Mouse (Mus musculus): Measurements from ENCODE around the gene Abhd8. TPM values are rescaled to one million over a fixed set of nuclear protein-coding genes. Genes with fewer than 3 reads are reported as not detected.

The Abhd8 gene
- total RNA-seq, 2 experiments from 2014 or later, result 23.8 to 26.6 TPM

DNA sequence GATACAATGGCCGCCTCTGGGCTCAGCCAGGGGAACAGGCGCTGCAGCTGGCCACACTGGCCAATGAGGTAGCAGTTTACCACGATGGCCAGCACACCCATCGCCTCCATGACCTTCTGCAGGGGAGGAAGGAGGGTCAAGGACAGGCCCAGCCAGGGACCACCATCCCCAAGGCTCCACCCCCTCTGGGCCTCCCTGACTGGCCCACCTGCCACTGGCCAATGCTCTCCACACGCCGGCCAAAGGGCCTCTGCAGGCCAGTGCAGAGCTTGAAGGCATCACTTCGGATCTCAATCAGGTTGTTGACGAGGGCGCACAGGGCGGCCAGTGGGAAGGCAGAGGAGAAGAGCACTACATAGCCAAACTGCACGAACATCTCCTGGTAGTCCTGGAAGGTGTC is 15.5 kb upstream of the Abhd8 start:
- no peak for DNase-seq

DNA sequence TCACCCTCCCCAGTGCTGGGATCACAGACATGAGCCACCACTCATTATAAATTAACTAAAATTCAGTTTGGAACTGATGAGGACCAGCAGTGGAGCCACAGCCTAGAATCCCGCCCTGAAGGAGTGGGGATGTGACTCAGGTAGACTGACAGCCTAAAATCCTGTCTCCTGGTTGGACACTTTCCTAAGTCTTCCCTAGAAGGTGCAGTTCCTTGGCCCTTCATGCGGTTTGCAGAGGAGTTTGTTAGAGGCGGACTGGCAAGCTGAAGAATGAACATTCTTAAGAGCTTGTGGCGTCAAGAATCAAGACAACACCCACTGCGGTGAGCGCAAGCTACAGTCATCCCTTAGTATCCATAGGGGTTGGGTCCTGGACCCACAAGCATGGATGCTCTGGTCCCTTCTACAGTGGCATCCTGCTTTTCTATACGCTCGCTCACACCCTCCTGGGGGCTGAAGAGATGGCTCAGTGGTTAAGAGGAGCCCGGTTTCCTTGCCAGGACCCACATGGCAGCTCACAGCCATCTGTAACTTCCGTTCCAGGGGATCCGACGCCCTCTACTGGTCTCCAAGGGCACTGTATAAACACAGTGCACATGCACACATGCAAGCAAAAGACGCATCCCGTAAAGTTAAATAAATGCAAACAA is 13.9 kb upstream of the Abhd8 start:
- no peak for DNase-seq

DNA sequence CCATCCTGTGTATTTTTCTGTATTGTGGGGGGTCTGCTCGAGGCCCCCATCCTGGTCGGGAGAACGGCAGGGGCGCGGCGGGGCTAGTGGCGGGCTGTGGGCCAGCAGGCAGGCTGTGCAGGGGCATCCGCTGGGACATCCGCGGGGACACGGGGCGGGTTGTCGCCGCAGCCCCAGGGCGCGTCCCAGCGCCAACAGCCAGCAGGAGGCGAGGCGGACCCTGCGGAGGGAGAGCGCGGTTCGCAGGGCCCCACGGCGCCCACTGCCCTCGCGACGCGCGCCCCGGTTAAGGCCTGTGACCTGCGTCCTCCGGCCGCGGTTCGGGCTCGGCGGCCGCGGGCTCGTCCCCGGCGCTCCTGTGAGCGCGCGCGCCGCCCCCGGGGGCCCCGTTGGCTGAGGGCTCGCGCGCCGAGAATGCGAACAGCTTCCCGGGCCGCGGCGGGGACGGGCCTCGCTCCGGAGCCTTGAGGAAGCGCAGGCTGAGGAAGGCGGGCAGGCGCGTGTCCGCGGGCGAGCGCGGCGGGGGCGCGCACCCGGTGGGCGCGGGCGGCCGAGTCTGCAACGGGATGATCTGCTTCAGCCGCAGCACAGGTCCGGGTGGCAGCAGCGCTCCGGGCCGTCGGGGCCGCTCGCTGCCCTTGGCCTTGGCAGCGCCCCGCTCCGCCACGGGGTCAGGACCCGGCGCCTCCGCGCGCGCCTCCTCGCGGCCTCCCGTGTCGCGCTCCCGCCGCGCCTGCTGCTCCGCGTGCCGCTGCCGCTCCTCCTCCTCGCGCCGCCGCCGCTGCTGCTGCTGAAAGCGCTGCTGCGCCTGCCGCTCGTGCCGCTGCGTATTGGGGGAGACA is 12.9 kb upstream of the Abhd8 start:
- DNase-seq, result peak; percentile 84 to 89

DNA sequence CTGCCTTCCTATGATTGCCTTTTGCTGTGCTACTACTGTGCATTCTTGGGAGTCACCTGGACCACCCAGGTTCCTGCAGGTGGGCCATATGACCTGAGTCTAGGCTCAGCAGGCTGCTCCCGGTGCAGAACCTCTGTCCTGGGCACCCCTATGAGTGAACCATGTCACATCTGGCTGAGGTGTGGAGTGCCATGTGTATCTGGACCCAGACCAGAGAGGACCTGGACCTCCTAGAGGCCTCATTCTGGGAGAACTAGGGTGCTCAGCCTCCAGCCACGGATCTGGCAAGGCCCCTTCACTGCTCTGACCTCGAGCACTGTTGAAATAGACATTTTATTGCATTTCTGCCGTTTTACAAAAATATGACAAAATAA is 12.2 kb upstream of the Abhd8 start:
- no peak for DNase-seq

DNA sequence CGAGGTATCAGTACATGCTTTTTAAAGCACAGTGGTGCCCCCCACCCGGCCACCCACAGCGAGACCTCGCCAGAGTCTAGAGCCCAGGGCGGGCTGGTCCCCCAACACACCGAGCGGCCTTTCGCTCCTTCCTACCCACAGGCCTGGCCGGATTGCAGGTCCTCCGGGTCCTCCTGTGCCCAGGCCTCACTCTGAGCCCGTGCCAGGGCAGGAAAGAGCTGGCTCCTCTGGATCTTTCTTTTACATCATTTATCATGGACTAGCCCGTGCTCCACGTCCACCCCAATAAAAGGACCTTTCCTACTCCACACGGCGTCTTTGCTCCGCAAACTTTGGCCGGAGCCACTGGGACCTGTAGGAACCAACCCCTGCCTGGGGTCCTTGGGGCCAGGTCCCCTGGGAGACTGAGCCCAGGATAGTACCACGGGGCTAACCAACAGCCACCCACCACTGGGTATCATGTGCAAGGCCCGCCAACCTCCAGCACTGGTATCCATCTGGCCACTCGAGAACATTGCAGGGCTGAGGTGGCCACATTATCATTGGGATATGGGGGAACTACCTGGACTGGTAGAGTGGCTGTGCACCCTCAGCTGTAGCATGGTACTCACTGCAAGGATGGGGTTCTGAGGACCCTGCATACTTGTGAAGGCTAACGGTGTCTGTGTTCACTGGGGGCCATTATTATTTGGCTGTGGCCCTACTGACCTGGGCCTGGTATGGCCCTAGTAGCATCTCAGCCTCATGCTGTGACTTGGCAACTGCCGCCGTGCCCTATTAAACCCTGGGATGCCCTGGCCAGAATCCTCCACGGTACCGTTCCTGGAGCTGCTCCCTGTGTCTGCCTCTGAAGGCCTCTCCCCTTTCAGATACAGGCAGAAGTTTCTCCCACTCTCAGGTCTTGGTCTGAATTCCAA is 11.6 kb upstream of the Abhd8 start:
- no peak for DNase-seq

DNA sequence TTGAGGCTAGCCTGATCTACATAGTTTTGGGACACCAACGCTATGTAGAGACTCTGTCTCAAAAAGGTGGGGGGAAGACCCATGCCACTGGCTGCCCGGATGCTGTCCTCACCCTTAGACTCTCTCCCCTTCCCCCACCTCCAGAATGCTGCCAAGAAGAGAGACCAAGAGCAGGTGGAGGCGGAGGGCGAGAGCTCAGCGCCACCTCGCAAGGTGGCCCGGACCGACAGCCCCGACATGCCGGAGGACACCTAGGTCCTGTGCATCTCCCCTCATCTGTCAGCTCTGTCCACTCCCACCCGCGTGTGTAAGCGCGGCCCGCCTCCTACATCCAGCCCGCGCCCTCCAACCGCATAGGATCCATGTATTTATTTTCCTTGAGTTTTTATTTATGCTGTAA is 10.9 kb upstream of the Abhd8 start:
- DNase-seq, result no peak

DNA sequence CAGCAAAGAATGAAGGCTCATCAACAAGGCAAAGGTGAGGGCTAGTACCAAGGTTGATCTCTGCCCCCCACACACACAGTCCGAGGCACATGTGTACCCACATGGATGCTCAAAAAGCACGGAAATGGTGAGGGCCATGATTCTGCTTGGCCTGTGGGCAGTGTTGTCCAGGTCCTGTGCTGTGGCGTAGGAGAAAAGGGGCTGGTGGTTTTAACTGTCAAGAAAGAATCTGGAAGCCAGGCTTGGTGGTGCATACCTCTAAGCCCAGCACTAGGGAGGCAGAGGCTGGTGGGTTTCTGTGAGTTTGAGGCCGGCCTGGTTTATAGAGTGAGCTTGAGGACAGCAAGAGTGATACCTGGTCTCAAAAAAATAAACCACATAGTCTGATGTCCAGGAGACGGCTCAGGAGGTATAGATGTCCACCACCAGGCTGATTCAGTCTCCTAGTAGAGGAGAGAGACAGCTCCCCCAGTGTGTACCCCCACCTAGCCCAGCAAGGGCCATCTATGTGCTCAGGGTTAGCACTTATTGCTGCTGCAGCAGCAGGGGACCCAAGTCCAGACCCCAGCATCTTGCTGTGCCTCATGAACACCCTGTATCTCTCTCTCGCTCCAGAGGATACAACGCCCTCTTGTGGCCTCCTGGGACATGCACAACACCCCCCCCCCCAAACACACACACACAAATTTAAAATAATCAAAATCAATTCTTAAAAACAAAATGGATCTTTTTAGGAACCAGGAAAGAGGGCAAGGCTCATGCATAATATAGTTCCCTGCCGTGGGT is 9.3 kb upstream of the Abhd8 start:
- DNase-seq, result no peak

DNA sequence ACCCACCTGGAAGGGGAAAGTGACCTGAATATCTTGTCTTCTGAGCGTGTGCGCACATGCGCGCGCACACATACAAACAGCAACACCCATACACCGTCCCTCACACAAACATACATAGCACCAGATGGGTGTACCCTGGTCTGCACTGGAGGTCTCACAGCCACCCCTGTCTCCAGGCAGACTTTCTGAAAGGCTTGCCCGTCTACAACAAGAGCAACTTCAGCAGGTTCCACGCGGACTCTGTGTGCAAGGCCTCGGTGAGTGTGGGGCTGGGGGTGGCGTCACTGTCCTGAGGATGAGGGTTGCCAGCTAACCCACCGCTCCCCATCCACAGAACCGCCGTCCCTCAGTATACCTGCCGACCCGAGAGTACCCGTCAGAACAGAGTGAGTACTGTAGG is 8.4 kb upstream of the Abhd8 start:
- no peak for DNase-seq

DNA sequence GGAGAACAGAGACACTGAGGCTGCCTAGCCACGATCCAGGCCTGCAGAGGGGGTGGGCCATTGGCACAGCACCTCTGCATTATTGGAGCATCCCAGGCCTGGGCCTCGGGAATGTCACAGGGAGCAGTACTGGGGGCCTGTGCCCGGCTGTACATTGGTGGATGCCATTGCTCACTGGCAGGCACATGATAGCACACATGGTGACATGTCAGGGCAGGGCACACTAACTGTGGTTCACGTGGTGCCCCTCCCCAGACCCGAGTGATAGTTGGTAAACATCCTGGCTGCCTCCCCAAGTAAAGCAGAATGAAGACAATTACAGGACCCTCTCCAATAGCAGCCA is 7.4 kb upstream of the Abhd8 start:
- DNase-seq, result no peak

DNA sequence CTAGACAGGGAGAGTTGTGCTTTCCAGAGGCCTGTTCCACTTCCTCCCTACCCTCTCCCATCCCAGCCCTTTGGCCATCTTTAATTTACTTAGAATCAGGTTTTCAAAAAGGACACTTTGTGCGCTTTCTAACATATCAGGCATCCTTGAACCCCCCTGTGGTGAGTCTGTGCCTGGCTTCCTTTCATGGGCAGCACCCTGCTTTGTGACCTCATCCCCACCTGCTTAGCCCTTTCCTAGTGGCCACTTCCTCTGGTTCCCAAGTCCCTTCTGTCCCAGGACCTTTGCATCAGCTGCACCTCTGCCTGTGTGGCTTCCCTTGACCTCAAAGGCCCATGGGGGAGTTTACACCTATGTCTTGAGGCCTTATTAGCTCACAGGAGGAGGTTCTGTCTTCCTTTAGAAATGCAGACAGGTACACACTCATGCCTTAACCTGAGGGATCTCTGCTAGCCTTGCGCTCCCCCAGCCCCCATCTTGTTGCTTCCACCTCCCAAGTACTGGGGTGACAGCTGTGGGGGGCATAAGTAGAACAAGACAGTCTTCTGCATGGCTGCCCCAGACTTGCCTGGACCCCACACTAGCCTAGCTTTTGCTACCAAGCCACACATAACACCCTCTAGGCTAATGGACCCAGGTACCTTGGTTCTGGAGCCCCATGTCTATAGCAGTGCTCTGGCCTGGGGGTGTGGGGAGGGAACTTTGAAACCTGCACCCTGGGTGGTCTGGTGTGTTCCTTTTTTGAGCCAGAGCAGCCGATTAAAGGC is 6.9 kb upstream of the Abhd8 start:
- DNase-seq, result no peak

DNA sequence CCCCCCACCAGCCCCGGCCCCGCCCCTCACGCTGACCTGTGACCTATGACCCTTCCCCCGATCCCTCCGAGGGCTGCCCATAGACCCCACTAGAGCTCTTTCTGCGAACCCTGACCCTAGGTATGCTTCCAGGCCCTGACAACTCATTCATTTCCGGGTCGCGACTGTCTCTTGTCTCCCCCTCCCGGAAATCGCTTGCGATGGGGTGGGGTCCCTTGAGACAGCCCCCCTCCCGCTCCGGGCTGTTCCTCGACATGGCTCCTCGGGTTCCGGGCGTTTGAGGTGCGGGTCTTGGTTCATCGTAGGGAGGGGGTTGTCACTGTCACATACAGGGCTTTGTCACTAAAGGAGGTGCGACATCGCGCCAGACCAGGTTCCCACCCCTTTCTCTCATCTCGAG is 6.0 kb upstream of the Abhd8 start:
- DNase-seq, result peak; percentile 61 to 62

DNA sequence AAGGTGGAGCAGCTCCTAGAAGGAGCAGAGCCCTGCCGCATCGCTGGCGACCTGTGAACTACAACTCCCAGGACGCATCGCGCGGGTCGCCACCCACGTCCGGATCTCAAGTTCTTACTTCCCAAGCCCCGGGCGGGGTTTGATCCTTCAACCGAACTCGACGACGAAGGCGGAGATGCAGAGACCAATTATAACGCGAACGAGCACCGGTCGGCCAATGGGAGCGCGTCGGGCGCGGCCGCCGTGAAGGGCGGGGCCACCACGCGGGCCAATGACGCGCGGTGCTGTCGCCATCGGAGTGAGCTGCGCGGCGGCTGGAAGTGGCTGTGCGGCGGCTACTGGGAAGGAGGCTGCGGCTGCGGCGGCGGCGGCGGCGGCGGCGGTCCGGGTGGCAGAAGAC is 5.5 kb upstream of the Abhd8 start, which contains the start of gene Dda1:
Dda1 (plus strand) TSS at position 284 of the 400 bp plus-strand sequence.
- peak; percentile 97 to 99 for DNase-seq

DNA sequence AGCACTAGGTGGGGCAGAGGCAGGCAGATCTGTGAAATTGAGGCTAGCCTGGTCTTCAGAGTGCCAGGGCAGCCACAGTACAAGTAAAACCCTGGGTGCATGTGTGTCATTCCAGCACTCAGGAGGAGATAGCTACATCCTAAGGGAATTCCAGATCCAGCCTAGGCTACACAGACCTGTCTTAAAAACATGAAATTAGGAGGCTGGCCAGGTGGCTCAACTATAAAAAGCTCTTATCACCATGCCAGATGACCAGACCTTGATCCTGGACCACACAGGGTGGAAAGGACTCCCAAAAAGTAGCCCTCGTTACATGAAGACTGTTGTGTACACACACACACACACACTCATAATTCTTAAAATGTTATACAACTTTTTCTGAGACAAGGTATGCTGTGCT is 4.5 kb upstream of the Abhd8 start:
- DNase-seq, result no peak

DNA sequence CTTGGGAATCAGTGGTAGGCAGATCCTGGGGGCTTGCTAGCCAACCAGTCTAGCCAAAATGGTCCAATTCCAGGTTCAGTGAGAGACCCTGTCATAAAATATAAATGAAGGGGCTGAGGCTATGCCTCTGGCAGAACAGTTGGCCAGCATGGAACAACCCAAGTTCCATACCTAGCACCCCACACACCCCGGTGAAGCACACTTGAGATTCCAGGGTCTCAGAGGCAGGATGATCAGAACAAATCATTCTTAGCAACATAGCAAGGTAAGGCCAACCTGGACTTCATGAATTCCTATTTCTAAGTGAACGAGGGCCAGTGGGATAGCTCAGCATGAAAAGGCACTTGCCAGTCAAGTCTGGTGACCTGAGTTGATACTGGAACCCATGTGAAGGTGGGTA is 3.7 kb upstream of the Abhd8 start:
- no peak for DNase-seq

DNA sequence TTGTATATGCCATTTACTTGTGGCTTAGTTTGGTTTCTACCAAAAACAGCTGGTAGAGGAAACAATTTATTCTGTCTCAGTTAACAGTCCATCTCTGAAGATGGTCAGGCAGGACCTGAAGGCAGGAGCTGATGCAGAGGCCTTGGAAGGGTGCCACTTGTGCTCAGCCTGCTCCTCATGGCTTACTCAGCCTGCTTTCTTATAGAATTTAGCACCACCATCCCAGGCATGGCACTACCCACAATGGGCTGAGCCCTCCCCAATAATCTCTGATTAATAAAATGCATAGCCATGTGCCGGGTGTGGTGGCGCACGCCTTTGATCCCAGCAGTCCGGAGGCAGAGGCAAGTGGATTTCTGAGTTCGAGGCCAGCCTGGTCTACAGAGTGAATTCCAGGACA is 2.7 kb upstream of the Abhd8 start:
- no peak for DNase-seq

DNA sequence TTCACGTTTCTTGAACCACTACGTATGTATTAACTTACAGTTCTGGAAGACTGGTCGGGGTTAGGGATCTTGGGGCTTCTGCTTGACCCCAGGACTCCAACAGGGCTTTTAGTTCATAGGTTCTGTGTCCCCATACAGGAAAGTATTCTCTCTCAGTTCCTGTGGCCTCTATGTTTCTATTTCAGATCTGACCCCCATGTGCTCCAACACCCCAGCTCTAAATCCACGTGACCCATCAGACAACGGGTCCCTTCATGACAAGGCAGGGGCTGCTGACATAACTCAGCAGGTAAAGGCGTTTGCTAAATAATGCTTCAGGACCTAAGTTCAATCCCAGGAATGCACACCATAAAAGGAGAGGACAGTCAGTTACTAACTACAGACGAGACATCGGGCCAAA is 2.3 kb upstream of the Abhd8 start:
- DNase-seq, result no peak

DNA sequence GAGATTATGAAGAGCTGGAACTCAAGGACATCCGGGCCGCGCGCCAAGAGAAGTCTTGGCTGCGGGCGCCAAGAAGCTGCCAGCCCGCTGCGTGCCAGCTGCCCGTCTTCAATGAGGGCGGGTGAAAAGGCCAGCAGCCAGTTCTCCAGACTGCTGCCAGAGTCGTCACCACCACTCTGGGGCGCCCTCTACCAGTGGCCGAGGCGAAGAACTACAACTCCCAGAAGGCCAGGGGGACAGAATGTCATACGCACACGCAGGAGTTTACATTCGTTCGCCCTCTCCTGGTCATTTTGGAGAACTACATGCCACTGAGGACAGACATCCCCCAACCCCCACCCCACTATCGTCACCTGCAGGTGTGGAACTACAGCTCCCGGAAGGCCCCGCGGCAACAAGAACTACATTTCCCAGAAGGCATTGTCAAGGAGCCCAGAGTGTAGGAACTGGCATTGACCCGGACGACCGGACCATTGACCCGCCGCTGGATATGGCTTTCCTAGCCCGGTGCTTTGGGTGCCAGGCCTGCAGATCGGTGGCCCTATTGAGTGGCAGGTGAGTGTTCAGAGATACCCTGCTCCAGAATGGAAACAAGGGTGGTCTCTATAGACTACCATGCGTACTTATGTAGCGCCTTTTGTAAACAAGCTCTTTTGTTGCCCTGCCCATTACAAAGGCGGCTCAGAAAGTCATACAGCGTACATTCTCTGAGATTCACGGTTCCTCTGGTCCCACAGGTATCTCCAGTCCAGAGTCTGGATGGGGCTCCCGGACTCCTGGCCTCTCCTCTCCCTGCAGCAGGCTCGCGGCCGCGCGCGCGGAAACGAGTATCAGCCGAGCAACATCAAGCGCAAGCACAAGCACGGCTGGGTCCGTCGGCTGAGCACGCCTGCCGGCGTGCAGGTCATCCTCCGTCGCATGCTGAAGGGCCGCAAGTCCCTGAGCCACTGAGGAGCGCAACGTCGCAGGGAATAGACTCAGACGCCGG is 1.4 kb upstream of the Abhd8 start, which contains the start of gene Mrpl34:
Mrpl34 (plus strand) TSS at position 447 of the 988 bp plus-strand sequence.
- peak; percentile 99 for DNase-seq

DNA sequence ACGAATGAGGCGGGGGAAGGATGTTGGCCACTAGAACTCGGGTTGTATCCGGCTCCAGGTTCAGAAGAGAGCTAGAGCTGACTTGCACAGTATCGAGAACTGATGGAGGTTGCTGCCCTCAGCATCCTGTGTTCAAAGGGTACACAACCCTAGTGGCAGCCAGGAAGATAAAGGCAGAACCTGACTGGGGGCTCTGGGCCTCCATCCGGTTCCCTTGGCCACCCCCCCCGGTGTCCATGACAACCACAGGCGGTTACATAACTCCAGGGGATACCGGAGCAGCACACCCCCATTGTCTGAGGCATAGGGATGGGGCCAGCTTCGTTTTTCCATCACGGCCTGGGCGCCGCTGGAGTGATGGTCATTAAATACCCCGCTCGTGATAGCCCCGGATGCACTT is 669 bp downstream of the Abhd8 start:
- DNase-seq, result peak; percentile 60 to 61

DNA sequence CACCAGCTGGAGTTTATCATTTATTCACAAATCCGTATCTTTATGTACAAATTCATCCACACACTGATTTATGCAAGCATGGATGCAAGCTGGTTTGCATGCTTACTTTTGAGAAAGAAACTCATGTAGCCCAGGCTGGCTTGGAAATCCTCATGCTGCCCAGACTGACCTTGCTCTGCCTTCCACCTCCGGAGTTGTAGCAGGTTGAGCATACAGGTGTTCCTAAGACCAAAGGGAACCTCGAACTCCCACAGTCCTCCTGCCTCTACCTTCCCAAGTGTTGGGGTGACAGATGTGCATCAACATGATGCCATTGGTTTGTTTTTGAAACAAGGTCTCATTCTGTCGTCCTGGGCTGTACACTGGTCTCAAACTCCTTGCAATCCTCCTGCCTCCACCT is 1.3 kb downstream of the Abhd8 start:
- DNase-seq, result no peak

Measured in heart, adult 18-20 months (tissue).